Mouse (Mus musculus) liver, postnatal 0 days (tissue): ENCODE measurements around the gene Acaca.
A peak's percentile ranks its signal among the peaks of the same experiment; 100 is the strongest.

Experiments used
- CTCF ChIP-seq: sonication (generic); IDR thresholded peaks from 2 replicates; pipeline ENCODE4 v1.5.1; 2016; ENCODE audit warnings: antibody characterized with exemption, low read depth
- EP300 ChIP-seq: IDR thresholded peaks from 2 replicates; pipeline ENCODE4 v1.6.1; 2016; ENCODE audit warnings: antibody characterized with exemption, low read depth, mild to moderate bottlenecking

DNA sequence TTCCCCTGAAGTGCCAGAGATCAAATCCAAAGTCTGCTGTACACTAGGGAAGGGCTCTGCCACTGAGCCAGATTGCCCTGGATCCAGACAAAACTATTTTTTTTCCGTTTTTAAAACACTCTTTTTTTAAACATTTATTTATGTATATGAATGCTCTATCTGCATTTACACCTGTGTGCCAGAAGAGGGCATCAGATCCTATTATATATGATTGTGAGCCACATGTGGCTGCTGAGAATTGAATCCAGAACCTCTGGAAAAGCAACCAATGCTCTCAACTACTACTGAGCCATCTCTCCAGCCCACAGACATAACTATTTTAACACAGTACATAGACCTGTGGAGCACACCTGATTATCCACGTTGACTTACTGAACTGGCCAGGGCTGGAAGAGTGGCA lies 13.3 kb upstream of the Acaca start:
- peak; percentile 45 for TF ChIP-seq CTCF
- no peak for TF ChIP-seq EP300
